Mouse (Mus musculus): ENCODE results near the gene Tbc1d24. TPM values are rescaled to one million over a fixed set of nuclear protein-coding genes. Genes with fewer than 3 reads are reported as not detected.

The Tbc1d24 gene
- total and polyA plus RNA-seq, 3 experiments, result 4.2 to 6.6 (median 4.5) TPM

GRCm38 (mm10) chr17:24137226-24137880, 68.0 kb downstream of the Tbc1d24 start:
- DNase-seq (ENCODE audit: extremely low read depth), result peak; percentile 31
- in situ Hi-C loops (cut with MboI; ENCODE audit: low pct_ligation_motif_present, low pct_unique_long_range_greater_than_20kb, low sequenced_read_pairs), result no loop called here
- Histone ChIP-seq H3K27me3 (replicated peaks) (no peaks in the 10 kb centered on the region), H3K27ac (ENCODE audit: insufficient read depth, low read depth) (no peak overlapping the region), H3K4me2 (ENCODE audit: insufficient read depth, low read depth, poor library complexity, severe bottlenecking) (no peak overlapping the region), H3K79me2 (replicated peaks; ENCODE audit: control insufficient read depth, extremely low read depth, insufficient read depth, poor library complexity, severe bottlenecking) (peaks cover 38% of the 10 kb centered on the region), H3K36me3 (replicated peaks in 1 of 2; ENCODE audit: control insufficient read depth in 1 of 2, insufficient read depth in 1 of 2, low read length in 1 of 2) (peaks cover 0 to 25% of the 10 kb centered on the region in 2 experiments), H3K4me3 (replicated peaks in 1 of 3; ENCODE audit: low read depth in 2 of 3, low read length in 2 of 3, poor library complexity in 1 of 3) (no peak overlapping the region), H3K9ac (ENCODE audit: insufficient read depth, low read depth) (no peak overlapping the region), H3K4me1 (ENCODE audit: control insufficient read depth in 1 of 2, insufficient read depth in 2 of 2) (peaks cover 12 to 52% of the 10 kb centered on the region in 2 experiments), H3K9me3 (replicated peaks; ENCODE audit: low read length) (no peaks in the 10 kb centered on the region)
- dilution Hi-C loops (cut with MboI; ENCODE audit: extremely low pct_ligation_motif_present, extremely low pct_unique_long_range_greater_than_20kb, low sequenced_read_pairs), result no loop called here
- peak; percentile 10; the same call in 1 of the 2 replicates for TF ChIP-seq BHLHE40 (IDR thresholded peaks at IDR 0.05; ENCODE audit: low read depth, low read length)
- TF ChIP-seq TCF12 (IDR thresholded peaks at IDR 0.05; ENCODE audit: low read depth, low read length), result 0 out of 2 replicates have a peak, but pooled peaks have one; percentile 28
- TF ChIP-seq MAZ (IDR thresholded peaks at IDR 0.05; ENCODE audit: low read depth, low read length), result no peak
- no peak for TF ChIP-seq ZMIZ1 (IDR thresholded peaks at IDR 0.05; ENCODE audit: low read depth, low read length)

GRCm38 (mm10) chr17:24134062-24134461, 71.3 kb downstream of the Tbc1d24 start:
- Histone ChIP-seq H3K9me3 (replicated peaks; ENCODE audit: low read length) (no peaks in the 10 kb centered on the region), H3K4me2 (ENCODE audit: insufficient read depth, low read depth, poor library complexity, severe bottlenecking) (no peak overlapping the region), H3K27me3 (replicated peaks) (no peaks in the 10 kb centered on the region), H3K4me3 (replicated peaks in 1 of 3; ENCODE audit: low read depth in 2 of 3, low read length in 2 of 3, poor library complexity in 1 of 3) (no peak overlapping the region), H3K9ac (ENCODE audit: insufficient read depth, low read depth) (no peak overlapping the region), H3K36me3 (replicated peaks in 1 of 2; ENCODE audit: control insufficient read depth in 1 of 2, insufficient read depth in 1 of 2, low read length in 1 of 2) (peaks cover 0 to 27% of the 10 kb centered on the region in 2 experiments), H3K79me2 (replicated peaks; ENCODE audit: control insufficient read depth, extremely low read depth, insufficient read depth, poor library complexity, severe bottlenecking) (peaks cover 27% of the 10 kb centered on the region), H3K27ac (ENCODE audit: insufficient read depth, low read depth) (no peak overlapping the region), H3K4me1 (ENCODE audit: control insufficient read depth in 1 of 2, insufficient read depth in 2 of 2) (peaks cover under 1 to 44% of the 10 kb centered on the region in 2 experiments; a peak in 3 of 4 replicates)
- in situ Hi-C loops (cut with MboI; ENCODE audit: low pct_ligation_motif_present, low pct_unique_long_range_greater_than_20kb, low sequenced_read_pairs) (no loop called here), dilution Hi-C loops (cut with MboI; ENCODE audit: extremely low pct_ligation_motif_present, extremely low pct_unique_long_range_greater_than_20kb, low sequenced_read_pairs) (no loop called here)
- no peak for DNase-seq (ENCODE audit: extremely low read depth)
- TF ChIP-seq MAZ (IDR thresholded peaks at IDR 0.05; ENCODE audit: low read depth, low read length) (no peak), CHD1 (IDR thresholded peaks at IDR 0.05; ENCODE audit: low read depth, low read length) (no peak), TCF12 (IDR thresholded peaks at IDR 0.05; ENCODE audit: low read depth, low read length) (no peak), NELFE (IDR thresholded peaks at IDR 0.05; ENCODE audit: low read depth, low read length) (no peak), ELF1 (IDR thresholded peaks at IDR 0.05; ENCODE audit: low read depth, low read length) (no peak), ZKSCAN1 (IDR thresholded peaks at IDR 0.05; ENCODE audit: borderline replicate concordance, low read depth, low read length) (no peak), UBTF (IDR thresholded peaks at IDR 0.05; ENCODE audit: low read depth, low read length) (no peak), IRF4 (IDR thresholded peaks at IDR 0.05; ENCODE audit: low read depth, low read length) (no peak), MEF2A (IDR thresholded peaks at IDR 0.05; ENCODE audit: borderline replicate concordance, low read depth, low read length) (no peak), JUN (IDR thresholded peaks at IDR 0.05; ENCODE audit: insufficient read depth, low read depth, low read length) (no peak), USF2 (conservative IDR thresholded peaks at IDR 0.05; ENCODE audit: low read depth, low read length) (no peak), POLR2AphosphoS2 (IDR thresholded peaks at IDR 0.05; ENCODE audit: low read depth, low read length) (no peak), PAX5 (IDR thresholded peaks at IDR 0.05; ENCODE audit: low read length) (no peak), ETS1 (conservative IDR thresholded peaks at IDR 0.05; ENCODE audit: low read depth, low read length) (no peak), MAX (IDR thresholded peaks at IDR 0.05; ENCODE audit: low read length) (no peak)
